Mouse (Mus musculus) limb, embryonic 11.5 days (tissue): ENCODE measurements around the gene Rassf2. TPM values are rescaled to one million over a fixed set of nuclear protein-coding genes. Genes with fewer than 3 reads are reported as not detected.
A peak's percentile ranks its signal among the peaks of the same experiment; 100 is the strongest.

Experiments
- ATAC-seq: fragments of 200-750 bp; cut with Nextera tagmentation; 2 replicates; pipeline ENCODE4 v1.8.0; 2017; ENCODE audit warnings: low read depth; ENCODE audit not compliant: insufficient number of reproducible peaks, low FRiP score, low TSS enrichment
- DNase-seq: peaks from one replicate; pipeline ENCODE4 v3.0.0-alpha.2; 2015; ENCODE audit warnings: low spot score
- H3K27ac ChIP-seq: fragments of 300-500 bp; sonication (generic); replicated peaks from 2 replicates; pipeline ENCODE4 v1.5.1; 2014; ENCODE audit warnings: low read depth, mild to moderate bottlenecking, low read length
- H3K27me3 ChIP-seq: fragments of 300-500 bp; sonication (generic); 2 replicates; pipeline ENCODE4 v1.6.1; 2014; ENCODE audit warnings: mild to moderate bottlenecking, low read length, mixed read lengths; ENCODE audit not compliant: control insufficient read depth, insufficient read depth
- H3K36me3 ChIP-seq: fragments of 300-500 bp; sonication (generic); 2 replicates; pipeline ENCODE4 v1.6.1; 2014; ENCODE audit warnings: mild to moderate bottlenecking, low read length, moderate library complexity, mixed read lengths; ENCODE audit not compliant: control insufficient read depth, insufficient read depth
- H3K4me1 ChIP-seq: fragments of 300-500 bp; sonication (generic); 2 replicates; pipeline ENCODE4 v1.6.1; 2014; ENCODE audit warnings: low read length, mixed read lengths; ENCODE audit not compliant: control insufficient read depth, insufficient read depth
- H3K4me2 ChIP-seq: fragments of 300-500 bp; sonication (generic); 2 replicates; pipeline ENCODE4 v1.6.1; 2014; ENCODE audit warnings: low read depth, mild to moderate bottlenecking, moderate library complexity; ENCODE audit not compliant: severe bottlenecking
- H3K4me3 ChIP-seq: fragments of 300-500 bp; sonication (generic); 2 replicates; pipeline ENCODE4 v1.5.1; 2014; ENCODE audit warnings: low read depth, low read length
- H3K9ac ChIP-seq: fragments of 300-500 bp; sonication (generic); 2 replicates; pipeline ENCODE4 v1.6.1; 2014; ENCODE audit warnings: mild to moderate bottlenecking, low read length
- H3K9me3 ChIP-seq: fragments of 300-500 bp; sonication (generic); 2 replicates; pipeline ENCODE4 v1.6.1; 2016; ENCODE audit warnings: low read length; ENCODE audit not compliant: control insufficient read depth
- WGBS: fragments of 180-500 bp; shearing (Covaris S2); extraction: QIAGEN DNeasy Blood & Tissue Kit; methylation state at CpG from one replicate; pipeline ENCODE4 v1.1.7; 2014; 5-methylcytosine and 5-hydroxymethylcytosine counted together
- polyA plus RNA-seq: library from polyadenylated mRNA; unstranded; fragments of >200 nt; fragmentation: Nextera tagmentation; extraction: Ambion mirVana; gene quantifications from 2 replicates; pipeline ENCODE4 v1.2.1, GENCODE M21; 2014

The Rassf2 gene
- polyA plus RNA-seq, 1 experiment from 2014 or later, result 6.9 TPM

- ATAC-seq (no peak), DNase-seq (no peak)
- H3K27me3 ChIP-seq, result no peaks in the 10 kb centered on the region
- H3K4me2 ChIP-seq, result no peak overlapping the region
- no peaks in the 10 kb centered on the region for H3K36me3 ChIP-seq
- H3K9me3 ChIP-seq, result no peaks in the 10 kb centered on the region
- H3K4me1 ChIP-seq, result peaks cover 5% of the 10 kb centered on the region; the same call in 1 of the 2 replicates
- no peak overlapping the region for H3K27ac ChIP-seq
- no peak overlapping the region for H3K9ac ChIP-seq
- no peak overlapping the region for H3K4me3 ChIP-seq
- WGBS, result 92% methylated on average over 6 of the region's 6 CpGs
These were observed 35.1 kb downstream of the Rassf2 start for GRCm38 (mm10) chr2:131994971-131995370.

GRCm38 (mm10) chr2:131993563-131994088 lies 36.4 kb downstream of the Rassf2 start:
- WGBS, result 8% methylated on average over 14 of the region's 14 CpGs
- peak overlapping the region; percentile 13; the same call in 1 of the 2 replicates for H3K4me2 ChIP-seq
- H3K4me3 ChIP-seq, result no peak overlapping the region
- H3K27me3 ChIP-seq, result no peaks in the 10 kb centered on the region
- peak; percentile 78 for ATAC-seq
- H3K27ac ChIP-seq, result no peak overlapping the region
- peaks cover 5% of the 10 kb centered on the region; the same call in 1 of the 2 replicates for H3K4me1 ChIP-seq
- DNase-seq, result peak; percentile 50
- no peak overlapping the region for H3K9ac ChIP-seq
- no peaks in the 10 kb centered on the region for H3K9me3 ChIP-seq
- H3K36me3 ChIP-seq, result no peaks in the 10 kb centered on the region

- Histone ChIP-seq H3K9me3 (no peaks in the 10 kb centered on the region), H3K4me1 (peaks cover 5% of the 10 kb centered on the region; the same call in 1 of the 2 replicates), H3K27ac (no peak overlapping the region), H3K9ac (no peak overlapping the region), H3K4me3 (no peak overlapping the region), H3K36me3 (no peaks in the 10 kb centered on the region), H3K27me3 (no peaks in the 10 kb centered on the region), H3K4me2 (peak overlapping the region; percentile 13; the same call in 1 of the 2 replicates)
- DNase-seq (no peak), ATAC-seq (peak; percentile 31; the same call in 1 of the 2 replicates)
- WGBS, result 66% methylated on average over 4 of the region's 4 CpGs
These were observed 36.9 kb downstream of the Rassf2 start for GRCm38 (mm10) chr2:131993151-131993550.

DNA sequence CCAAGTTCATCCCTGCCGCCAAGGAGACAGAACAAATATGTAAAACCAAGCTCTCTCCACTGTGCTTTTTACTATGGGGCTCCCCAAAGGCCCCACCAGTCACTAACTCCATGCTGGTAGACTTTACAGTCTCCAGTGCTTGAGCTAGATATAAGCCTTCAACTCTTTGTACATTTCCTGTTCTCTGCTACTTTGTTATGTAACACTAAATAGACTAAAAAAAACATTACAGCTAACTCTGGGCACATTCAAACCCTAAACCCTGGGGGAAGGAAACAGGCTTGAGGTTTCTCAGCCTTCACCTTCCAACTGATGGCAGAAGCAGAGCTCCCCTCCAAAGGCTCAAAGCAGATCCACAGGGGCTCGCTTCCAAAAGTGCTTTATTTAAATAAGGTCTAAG lies 37.6 kb downstream of the Rassf2 start:
- no peak overlapping the region for H3K9ac ChIP-seq
- no peaks in the 10 kb centered on the region for H3K27me3 ChIP-seq
- no peak overlapping the region for H3K4me2 ChIP-seq
- no peaks in the 10 kb centered on the region for H3K36me3 ChIP-seq
- H3K4me1 ChIP-seq, result peaks cover 5% of the 10 kb centered on the region; the same call in 1 of the 2 replicates
- H3K9me3 ChIP-seq, result no peaks in the 10 kb centered on the region
- ATAC-seq (no peak), DNase-seq (no peak)
- WGBS, result 90% methylated on average over 2 of the region's 2 CpGs
- no peak overlapping the region for H3K27ac ChIP-seq
- no peak overlapping the region for H3K4me3 ChIP-seq

DNA sequence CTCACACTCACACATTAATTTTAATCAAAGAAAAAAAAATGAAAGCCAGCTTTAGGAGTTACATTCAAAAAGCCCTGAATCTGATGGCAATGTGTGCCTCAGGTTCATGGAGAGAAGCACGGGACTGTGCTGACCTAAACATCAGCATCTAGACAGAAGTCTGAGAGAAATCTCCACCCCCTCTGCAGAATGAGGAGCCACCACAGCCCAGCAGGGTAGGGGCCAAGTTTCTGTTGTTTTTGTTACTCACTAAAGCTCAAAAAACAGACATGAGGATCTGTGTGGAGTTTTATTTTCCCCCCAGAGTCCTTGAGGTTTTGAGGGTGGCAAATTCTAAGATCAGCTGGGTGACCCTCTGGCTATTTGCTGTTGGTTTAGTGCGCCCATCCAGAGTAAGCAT lies 41.5 kb downstream of the Rassf2 start:
- WGBS, result 71% methylated on average over 2 of the region's 2 CpGs
- no peak for ATAC-seq
- Histone ChIP-seq H3K9me3 (no peaks in the 10 kb centered on the region), H3K4me1 (peaks cover 5% of the 10 kb centered on the region; the same call in 1 of the 2 replicates), H3K27me3 (no peaks in the 10 kb centered on the region), H3K4me3 (no peak overlapping the region), H3K27ac (no peak overlapping the region), H3K9ac (no peak overlapping the region), H3K36me3 (no peaks in the 10 kb centered on the region), H3K4me2 (no peak overlapping the region)
- DNase-seq, result no peak

DNA sequence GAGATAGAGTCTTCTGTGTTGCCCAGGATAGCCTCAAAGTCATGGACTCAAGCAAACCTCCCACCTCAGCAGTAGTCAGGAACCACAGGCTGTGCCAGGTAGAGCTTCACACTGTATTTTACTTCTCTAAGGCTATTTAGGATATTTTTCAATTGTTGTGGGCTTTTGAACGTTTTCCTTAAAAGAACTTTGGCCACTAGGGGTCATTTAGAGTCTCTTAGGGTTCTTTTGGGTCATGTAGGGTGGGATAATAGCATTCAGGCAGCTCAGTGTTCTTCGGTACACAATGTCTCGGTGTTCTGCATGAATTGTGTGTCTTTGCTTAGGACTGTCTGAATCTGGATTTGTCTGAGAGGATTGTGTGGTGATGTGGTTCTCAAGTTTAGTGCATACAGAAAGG lies 42.1 kb downstream of the Rassf2 start:
- DNase-seq (no peak), ATAC-seq (no peak)
- no peak overlapping the region for H3K9ac ChIP-seq
- no peaks in the 10 kb centered on the region for H3K9me3 ChIP-seq
- no peak overlapping the region for H3K4me2 ChIP-seq
- no peaks in the 10 kb centered on the region for H3K27me3 ChIP-seq
- no peak overlapping the region for H3K4me3 ChIP-seq
- 52% methylated on average over 3 of the region's 3 CpGs for WGBS
- 0 out of 2 replicates have a peak, but pooled peaks cover under 1% of the 10 kb centered on the region for H3K4me1 ChIP-seq
- no peak overlapping the region for H3K27ac ChIP-seq
- no peaks in the 10 kb centered on the region for H3K36me3 ChIP-seq

DNA sequence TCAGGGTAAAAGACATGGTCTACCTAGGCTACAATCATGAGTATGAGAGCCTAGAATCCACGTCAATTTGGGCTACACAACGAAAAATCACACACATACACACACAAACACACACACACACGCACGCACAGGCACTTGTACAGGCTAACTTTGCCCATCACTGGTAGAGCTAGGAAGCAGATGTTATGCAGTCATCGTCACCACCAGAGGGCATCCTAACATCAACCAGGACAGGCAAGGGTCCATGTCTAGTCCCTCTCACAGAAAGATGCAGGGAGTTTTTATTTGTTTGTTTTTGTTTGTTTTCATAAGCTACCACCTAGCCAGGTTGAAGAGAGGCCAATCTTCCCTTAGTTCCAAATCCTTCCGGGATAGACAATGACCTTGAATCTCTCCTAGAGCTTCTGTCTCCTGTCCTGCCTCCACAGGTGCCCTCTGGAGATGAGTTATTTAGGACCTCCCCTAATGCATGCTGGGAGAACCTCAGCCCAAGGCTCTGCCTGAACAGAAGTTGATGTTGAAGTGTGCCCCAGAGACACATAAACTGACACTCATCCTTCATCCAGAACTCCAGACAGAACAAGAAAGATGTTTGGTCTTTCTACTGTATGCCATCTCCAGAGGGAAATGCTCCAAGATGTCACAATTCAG lies 47.4 kb downstream of the Rassf2 start:
- Histone ChIP-seq H3K36me3 (no peaks in the 10 kb centered on the region), H3K9ac (no peak overlapping the region), H3K9me3 (no peaks in the 10 kb centered on the region), H3K27ac (no peak overlapping the region), H3K4me2 (no peak overlapping the region), H3K4me1 (no peaks in the 10 kb centered on the region), H3K4me3 (no peak overlapping the region), H3K27me3 (no peaks in the 10 kb centered on the region)
- 21% methylated on average over 6 of the region's 6 CpGs for WGBS
- ATAC-seq (peak; percentile 58; the same call in 1 of the 2 replicates), DNase-seq (peak; percentile 72)

GRCm38 (mm10) chr2:131980866-131981265 lies 49.2 kb downstream of the Rassf2 start:
- ATAC-seq (no peak), DNase-seq (peak; percentile 37)
- H3K9me3 ChIP-seq, result no peaks in the 10 kb centered on the region
- no peak overlapping the region for H3K4me2 ChIP-seq
- no peaks in the 10 kb centered on the region for H3K27me3 ChIP-seq
- no peaks in the 10 kb centered on the region for H3K4me1 ChIP-seq
- H3K36me3 ChIP-seq, result no peaks in the 10 kb centered on the region
- no peak overlapping the region for H3K4me3 ChIP-seq
- H3K27ac ChIP-seq, result no peak overlapping the region
- WGBS, result 60% methylated on average over 9 of the region's 9 CpGs
- H3K9ac ChIP-seq, result no peak overlapping the region
